Mouse (Mus musculus) intestine, embryonic 14.5 days (tissue): ENCODE measurements around the gene Elmo1. TPM values are rescaled to one million over a fixed set of nuclear protein-coding genes. Genes with fewer than 3 reads are reported as not detected.
A peak's percentile ranks its signal among the peaks of the same experiment; 100 is the strongest.

Source experiments
- ATAC-seq: fragments of 200-750 bp; cut with Nextera tagmentation; replicated peaks from 2 replicates; pipeline ENCODE4 v1.8.0; 2017; ENCODE audit warnings: low read depth, moderate number of reproducible peaks, moderate TSS enrichment, moderate library complexity; ENCODE audit not compliant: low FRiP score, low TSS enrichment
- DNase-seq: peaks from one replicate; pipeline ENCODE4 v3.0.0-alpha.2; 2018; ENCODE audit warnings: low spot score
- H3K27ac ChIP-seq: fragments of 300-500 bp; sonication (generic); 2 replicates; pipeline ENCODE4 v1.5.1; 2014; ENCODE audit warnings: low read depth, mild to moderate bottlenecking, control low read depth
- H3K27me3 ChIP-seq: fragments of 300-500 bp; sonication (generic); replicated peaks from 2 replicates; pipeline ENCODE4 v1.6.1; 2014; ENCODE audit warnings: low read length, control low read depth; ENCODE audit not compliant: control insufficient read depth, insufficient read depth
- H3K36me3 ChIP-seq: fragments of 300-500 bp; sonication (generic); 2 replicates; pipeline ENCODE4 v1.6.1; 2014; ENCODE audit warnings: low read length, control low read depth; ENCODE audit not compliant: control insufficient read depth, insufficient read depth
- H3K4me1 ChIP-seq: fragments of 300-500 bp; sonication (generic); replicated peaks from 2 replicates; pipeline ENCODE4 v1.6.1; 2014; ENCODE audit warnings: low read length, control low read depth, mixed read lengths; ENCODE audit not compliant: control insufficient read depth, insufficient read depth
- H3K4me2 ChIP-seq: fragments of 300-500 bp; sonication (generic); 2 replicates; pipeline ENCODE4 v1.6.1; 2014; ENCODE audit warnings: low read length
- H3K4me3 ChIP-seq: fragments of 300-500 bp; sonication (generic); 2 replicates; pipeline ENCODE4 v1.5.1; 2014; ENCODE audit warnings: low read depth, low read length, control low read depth, mixed read lengths
- H3K9ac ChIP-seq: fragments of 300-500 bp; sonication (generic); 2 replicates; pipeline ENCODE4 v1.6.1; 2014; ENCODE audit warnings: mild to moderate bottlenecking, low read length
- H3K9me3 ChIP-seq: fragments of 300-500 bp; sonication (generic); 2 replicates; pipeline ENCODE4 v1.6.1; 2016; ENCODE audit warnings: low read length, control low read depth; ENCODE audit not compliant: control insufficient read depth
- WGBS: fragments of 180-500 bp; shearing (Covaris S2); extraction: QIAGEN DNeasy Blood & Tissue Kit; methylation state at CpG from one replicate; pipeline ENCODE4 v1.1.7; 2014; 5-methylcytosine and 5-hydroxymethylcytosine counted together
- polyA plus RNA-seq: library from polyadenylated mRNA; unstranded; fragments of >200 nt; fragmentation: Nextera tagmentation; extraction: Ambion mirVana; gene quantifications from 2 replicates; pipeline ENCODE4 v1.2.1, GENCODE M21; 2014

Gene Elmo1
- polyA plus RNA-seq, 1 experiment from 2014 or later = 16.6 TPM

GRCm38 (mm10) chr13:20539631-20540030 lies 449.2 kb downstream of the Elmo1 start:
- Histone ChIP-seq H3K4me1 (no peaks in the 10 kb centered on the region), H3K27ac (no peak overlapping the region), H3K27me3 (no peaks in the 10 kb centered on the region), H3K4me3 (no peak overlapping the region), H3K9ac (no peak overlapping the region), H3K4me2 (no peak overlapping the region), H3K36me3 (no peaks in the 10 kb centered on the region), H3K9me3 (no peaks in the 10 kb centered on the region)
- DNase-seq = no peak
- 87% methylated on average over 2 of the region's 2 CpGs for WGBS
- ATAC-seq = no peak

- Histone ChIP-seq H3K36me3 (no peaks in the 10 kb centered on the region), H3K4me2 (no peak overlapping the region), H3K27ac (no peak overlapping the region), H3K27me3 (no peaks in the 10 kb centered on the region), H3K9me3 (no peaks in the 10 kb centered on the region), H3K4me1 (no peaks in the 10 kb centered on the region), H3K9ac (no peak overlapping the region), H3K4me3 (no peak overlapping the region)
- no peak for ATAC-seq
- 80% methylated on average over 12 of the region's 12 CpGs for WGBS
- DNase-seq = no peak
Measured at GRCm38 (mm10) chr13:20546568-20547204, 456.3 kb downstream of the Elmo1 start.

DNA sequence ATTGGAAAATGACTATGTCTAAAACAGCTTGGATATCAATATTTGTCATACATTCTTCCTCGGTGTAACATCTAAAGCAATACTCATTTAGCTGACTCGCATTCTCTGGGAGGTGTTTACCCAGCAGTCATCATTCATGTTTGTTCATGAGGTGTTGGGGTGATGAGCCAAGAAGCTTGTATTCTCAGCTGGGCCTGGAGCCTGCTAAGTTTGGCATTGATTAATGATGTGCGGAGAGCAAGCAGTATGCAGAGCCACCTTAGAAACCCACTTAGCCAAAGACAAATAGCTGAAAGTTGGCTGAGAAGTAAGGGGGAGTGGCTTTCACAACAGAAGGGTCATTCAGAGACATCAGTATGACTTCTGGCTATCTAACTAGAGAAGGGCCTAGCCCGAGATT lies 459.6 kb downstream of the Elmo1 start:
- Histone ChIP-seq H3K27ac (no peak overlapping the region), H3K4me1 (no peaks in the 10 kb centered on the region), H3K36me3 (no peaks in the 10 kb centered on the region), H3K27me3 (no peaks in the 10 kb centered on the region), H3K9me3 (no peaks in the 10 kb centered on the region), H3K4me3 (no peak overlapping the region), H3K9ac (no peak overlapping the region), H3K4me2 (no peak overlapping the region)
- ATAC-seq = no peak
- 65% methylated on average over 4 of the region's 4 CpGs for WGBS
- DNase-seq = no peak

GRCm38 (mm10) chr13:20551559-20551958 lies 461.2 kb downstream of the Elmo1 start:
- DNase-seq (no peak), ATAC-seq (no peak)
- H3K4me2 ChIP-seq = no peak overlapping the region
- no peak overlapping the region for H3K27ac ChIP-seq
- H3K36me3 ChIP-seq = no peaks in the 10 kb centered on the region
- no peak overlapping the region for H3K4me3 ChIP-seq
- no peaks in the 10 kb centered on the region for H3K9me3 ChIP-seq
- H3K9ac ChIP-seq = no peak overlapping the region
- H3K4me1 ChIP-seq = no peaks in the 10 kb centered on the region
- no peaks in the 10 kb centered on the region for H3K27me3 ChIP-seq
- WGBS = 92% methylated on average over 1 of the region's 1 CpGs

GRCm38 (mm10) chr13:20555853-20556452 lies 465.6 kb downstream of the Elmo1 start:
- ATAC-seq (no peak), DNase-seq (no peak)
- Histone ChIP-seq H3K36me3 (no peaks in the 10 kb centered on the region), H3K27me3 (no peaks in the 10 kb centered on the region), H3K4me2 (no peak overlapping the region), H3K9ac (no peak overlapping the region), H3K4me1 (no peaks in the 10 kb centered on the region), H3K9me3 (no peaks in the 10 kb centered on the region), H3K27ac (no peak overlapping the region), H3K4me3 (no peak overlapping the region)
- WGBS = 82% methylated on average over 4 of the region's 4 CpGs

DNA sequence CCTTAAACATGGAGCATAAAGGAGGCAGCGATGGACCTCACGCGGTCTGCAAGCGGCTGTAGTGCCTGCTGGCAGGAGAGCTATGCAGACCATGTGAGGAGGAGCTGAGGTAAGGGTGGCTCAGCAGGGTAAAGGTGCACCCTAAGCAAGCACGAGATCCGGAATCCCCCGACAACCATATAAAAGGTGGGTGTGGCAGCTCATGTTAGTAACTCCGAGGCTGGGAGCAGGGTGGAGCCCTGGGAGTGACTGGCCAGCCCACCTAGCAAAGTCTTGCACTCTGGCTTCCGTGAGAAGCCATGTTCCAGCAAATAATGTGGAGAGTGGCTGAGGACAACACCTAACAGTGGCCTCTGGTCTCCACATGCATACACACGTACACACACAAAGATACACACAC lies 466.3 kb downstream of the Elmo1 start:
- H3K9me3 ChIP-seq = no peaks in the 10 kb centered on the region
- H3K4me3 ChIP-seq = no peak overlapping the region
- H3K9ac ChIP-seq = no peak overlapping the region
- no peaks in the 10 kb centered on the region for H3K36me3 ChIP-seq
- no peak overlapping the region for H3K27ac ChIP-seq
- no peaks in the 10 kb centered on the region for H3K27me3 ChIP-seq
- ATAC-seq = peak; percentile 58; the same call in 1 of the 2 replicates
- WGBS = 82% methylated on average over 10 of the region's 10 CpGs
- no peak for DNase-seq
- no peaks in the 10 kb centered on the region for H3K4me1 ChIP-seq
- H3K4me2 ChIP-seq = no peak overlapping the region

GRCm38 (mm10) chr13:20557156-20557555 lies 466.8 kb downstream of the Elmo1 start:
- Histone ChIP-seq H3K36me3 (no peaks in the 10 kb centered on the region), H3K9ac (no peak overlapping the region), H3K4me1 (no peaks in the 10 kb centered on the region), H3K4me2 (no peak overlapping the region), H3K4me3 (no peak overlapping the region), H3K9me3 (no peaks in the 10 kb centered on the region), H3K27ac (no peak overlapping the region), H3K27me3 (no peaks in the 10 kb centered on the region)
- DNase-seq (no peak), ATAC-seq (no peak)
- 85% methylated on average over 8 of the region's 8 CpGs for WGBS

DNA sequence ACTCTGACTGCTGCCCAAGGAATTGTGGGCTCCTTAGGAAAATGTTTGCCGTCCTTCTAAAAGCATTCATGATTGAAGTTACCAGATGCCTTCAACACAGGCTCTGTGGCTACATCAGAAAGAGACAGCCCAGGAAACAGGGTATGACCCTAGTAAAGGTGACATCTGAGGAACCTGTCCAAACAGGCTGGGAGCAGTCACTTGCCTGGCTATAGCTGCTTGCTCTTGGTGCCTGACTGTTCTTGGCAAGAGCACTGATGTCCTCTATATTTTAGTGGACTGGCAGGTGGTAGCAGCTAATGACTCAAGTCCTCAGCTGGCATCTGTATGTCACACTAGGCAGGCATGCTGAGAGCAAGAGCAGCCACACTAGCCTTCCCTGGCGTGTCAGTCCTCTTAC lies 468.0 kb downstream of the Elmo1 start:
- H3K4me1 ChIP-seq = no peaks in the 10 kb centered on the region
- no peaks in the 10 kb centered on the region for H3K27me3 ChIP-seq
- H3K36me3 ChIP-seq = no peaks in the 10 kb centered on the region
- H3K9me3 ChIP-seq = no peaks in the 10 kb centered on the region
- H3K9ac ChIP-seq = no peak overlapping the region
- H3K4me2 ChIP-seq = no peak overlapping the region
- no peak overlapping the region for H3K27ac ChIP-seq
- 86% methylated on average over 2 of the region's 2 CpGs for WGBS
- no peak overlapping the region for H3K4me3 ChIP-seq
- DNase-seq (no peak), ATAC-seq (no peak)

DNA sequence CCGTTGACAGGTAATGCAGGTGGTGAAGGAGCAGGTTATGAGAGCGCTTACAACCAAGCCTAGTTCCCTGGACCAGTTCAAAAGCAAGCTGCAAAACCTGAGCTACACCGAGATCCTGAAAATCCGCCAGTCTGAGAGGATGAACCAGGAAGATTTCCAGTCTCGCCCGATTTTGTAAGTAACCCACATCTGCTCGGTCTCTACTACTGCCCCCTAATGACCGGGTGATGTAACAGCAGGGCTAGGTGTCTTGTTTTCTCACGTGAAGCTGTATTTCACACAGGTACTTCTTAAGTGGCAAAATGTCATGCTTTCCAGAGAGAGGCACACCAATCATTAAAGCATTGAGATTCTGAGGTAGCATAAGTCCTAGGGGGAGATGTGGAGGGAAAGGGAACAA lies 474.0 kb downstream of the Elmo1 start:
- Histone ChIP-seq H3K9ac (no peak overlapping the region), H3K27me3 (no peaks in the 10 kb centered on the region), H3K27ac (no peak overlapping the region), H3K4me3 (no peak overlapping the region), H3K9me3 (no peaks in the 10 kb centered on the region), H3K4me1 (no peaks in the 10 kb centered on the region), H3K36me3 (no peaks in the 10 kb centered on the region), H3K4me2 (no peak overlapping the region)
- ATAC-seq = no peak
- DNase-seq = no peak
- WGBS = 80% methylated on average over 9 of the region's 9 CpGs
